Mouse (Mus musculus) retina, postnatal 7 days (tissue): Measurements from ENCODE around the gene Snd1.
A peak's percentile ranks its signal among the peaks of the same experiment; 100 is the strongest.

Experiments
- DNase-seq: peaks from one replicate; pipeline ENCODE4 v3.0.0-alpha.2; 2012; ENCODE audit warnings: low read depth, low spot score

Snd1 gene

DNA sequence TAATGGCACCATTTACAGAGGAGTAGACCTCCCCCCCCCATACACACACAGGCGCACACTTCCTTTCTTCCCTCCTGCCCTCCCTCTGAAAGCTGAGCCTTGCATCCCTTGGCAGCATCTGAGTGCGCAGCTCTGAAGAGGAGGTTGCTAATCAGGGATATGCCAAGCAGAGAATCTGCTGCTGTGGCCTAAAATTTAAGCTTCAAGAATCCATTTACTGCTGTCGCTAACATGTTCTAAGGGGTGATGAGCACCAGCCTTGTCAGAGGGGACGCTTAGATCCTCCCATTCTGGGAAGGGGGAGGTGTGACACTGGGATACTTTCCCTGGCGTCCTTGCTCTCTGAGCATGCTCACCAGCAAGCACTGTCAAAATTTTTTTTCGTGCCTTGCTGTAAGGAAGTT, 67.4 kb downstream of the Snd1 start:
- DNase-seq: no peak

GRCm38 (mm10) chr6:28546943-28547342, 72.0 kb downstream of the Snd1 start:
- no peak for DNase-seq

DNA sequence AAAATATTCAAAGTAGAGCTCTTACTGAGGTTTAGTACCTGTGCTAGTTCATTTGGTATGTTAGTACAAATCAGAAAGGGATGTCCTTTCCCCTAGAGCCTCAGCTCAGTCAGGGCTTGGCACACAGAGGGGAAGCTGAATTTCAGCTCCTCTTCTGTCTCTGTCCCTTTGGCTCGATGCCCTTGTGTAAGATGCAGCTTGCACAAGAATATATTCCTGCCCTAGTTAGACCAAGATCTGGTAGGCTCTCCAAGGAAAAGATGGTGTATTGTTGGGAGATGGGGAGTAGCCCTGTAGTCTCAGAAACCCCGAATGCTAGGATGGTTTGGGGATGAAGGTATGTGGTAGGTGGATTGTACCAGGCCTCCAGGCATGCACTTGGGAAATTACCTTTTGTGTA, 74.4 kb downstream of the Snd1 start:
- DNase-seq: no peak

- DNase-seq: no peak
Observed at GRCm38 (mm10) chr6:28550255-28551004, 75.5 kb downstream of the Snd1 start.

DNA sequence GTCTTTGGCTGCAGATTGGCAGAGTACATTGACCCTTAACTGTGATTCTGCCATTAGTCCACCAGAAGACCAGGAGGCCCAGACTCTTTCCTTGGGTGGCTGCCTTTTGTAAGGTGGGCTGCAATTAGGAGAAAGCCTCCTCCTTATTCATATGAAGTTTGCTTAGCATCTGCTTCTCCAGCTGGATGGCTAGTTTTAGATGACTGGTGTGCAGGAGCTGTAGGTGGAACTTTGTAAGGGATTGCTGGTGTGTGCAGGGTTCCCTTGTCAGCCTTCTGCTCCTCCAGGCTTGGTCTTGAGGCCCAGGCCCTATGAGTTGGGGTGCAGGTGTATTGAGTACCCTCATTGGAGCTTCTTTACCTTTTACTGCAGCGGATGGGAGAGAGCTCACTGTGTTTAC, 79.5 kb downstream of the Snd1 start:
- DNase-seq: no peak

DNA sequence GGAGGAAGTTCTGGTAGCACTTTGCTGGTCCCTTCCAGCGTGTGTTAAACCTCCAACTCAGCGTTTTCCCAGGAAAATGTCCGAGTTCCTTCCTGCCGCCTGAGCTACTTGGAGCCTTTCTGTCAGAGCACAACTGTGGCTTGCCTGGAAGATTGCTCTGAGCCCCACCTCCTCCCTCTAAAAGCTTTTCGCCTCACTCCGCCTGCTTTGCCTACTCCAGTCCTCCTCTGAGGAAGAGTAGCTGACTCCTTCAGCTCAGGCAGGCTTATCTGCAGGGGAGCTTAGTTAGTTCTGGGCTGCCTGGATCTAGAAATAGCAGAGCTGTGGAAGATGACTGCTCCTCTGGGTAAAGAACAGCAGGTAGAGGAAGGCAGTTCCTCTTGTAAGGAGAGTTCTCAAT, 80.1 kb downstream of the Snd1 start:
- DNase-seq: no peak

DNA sequence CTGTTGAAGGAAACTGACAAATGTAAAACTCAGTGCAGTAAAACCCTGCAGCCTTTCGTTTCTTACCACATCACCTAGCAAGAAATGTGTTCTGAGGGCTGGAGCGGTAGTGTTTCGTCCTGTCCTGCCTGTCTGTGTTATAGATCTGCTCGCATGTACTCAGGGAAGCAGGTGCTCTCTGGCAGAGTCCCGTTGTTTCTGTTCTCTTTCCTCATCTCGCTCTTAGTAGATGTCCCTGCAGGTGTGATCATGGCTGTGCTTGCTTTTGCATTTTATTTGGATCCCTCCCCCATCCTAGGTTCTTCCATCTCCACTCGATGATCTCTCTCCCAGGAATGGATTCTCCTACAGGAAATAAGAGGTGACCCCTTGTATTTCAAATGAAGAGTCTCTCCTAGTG, 80.5 kb downstream of the Snd1 start:
- no peak for DNase-seq

- no peak for DNase-seq
Observed at GRCm38 (mm10) chr6:28557728-28558127, 82.8 kb downstream of the Snd1 start.

DNA sequence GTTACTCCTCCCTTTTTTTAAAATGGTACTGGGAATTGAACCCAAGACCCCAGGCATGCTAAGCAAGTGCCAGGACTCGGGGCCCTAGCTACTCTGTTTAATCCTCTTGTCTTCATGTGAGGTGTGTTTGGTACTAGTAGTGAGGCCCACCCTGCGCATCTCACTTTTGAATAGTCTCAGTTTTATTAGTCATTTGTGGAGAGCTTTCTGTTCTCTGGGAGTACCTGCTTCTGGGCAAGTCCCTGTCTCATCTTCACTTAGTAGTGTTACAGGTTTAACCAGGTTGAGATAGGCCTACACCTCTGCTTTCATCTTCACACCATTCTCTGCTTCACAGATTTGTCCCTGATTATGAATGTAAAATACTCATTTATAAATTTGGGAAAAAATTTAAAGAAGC, 84.5 kb downstream of the Snd1 start:
- DNase-seq: no peak

DNA sequence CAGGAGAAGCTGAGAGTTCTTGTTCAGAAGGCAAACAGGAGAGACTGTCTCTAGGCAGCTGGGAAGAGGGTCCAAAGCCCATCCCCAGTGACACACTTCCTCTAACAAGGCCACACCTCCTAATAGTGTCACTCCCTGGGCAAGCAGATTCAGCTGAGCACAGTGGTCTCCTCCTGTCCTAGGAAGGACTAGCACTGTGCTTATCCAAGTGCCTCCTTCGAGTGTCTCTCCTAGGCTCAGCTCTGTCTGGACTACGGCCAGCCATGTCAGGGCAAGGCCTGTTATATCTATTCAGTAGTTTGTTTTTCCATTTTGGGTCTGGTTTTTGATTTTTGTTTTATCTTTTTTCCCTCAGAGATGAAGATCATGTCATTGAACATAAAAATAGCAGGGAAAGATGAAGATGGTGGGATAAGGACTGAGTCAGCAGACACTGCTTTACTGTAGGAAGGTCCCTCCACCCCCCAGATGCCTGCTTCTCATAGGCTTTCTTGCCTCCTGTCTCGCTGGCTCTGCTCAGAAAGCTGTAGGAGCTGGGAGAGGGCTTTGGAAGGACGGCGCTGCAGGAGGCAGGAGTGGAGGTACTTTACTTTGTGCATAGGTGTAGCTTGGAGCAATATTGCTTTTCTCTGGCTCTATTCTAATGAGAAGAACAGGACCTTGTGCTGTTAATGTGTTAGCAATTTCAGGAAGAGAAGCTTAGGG, 86.5 kb downstream of the Snd1 start:
- no peak for DNase-seq

DNA sequence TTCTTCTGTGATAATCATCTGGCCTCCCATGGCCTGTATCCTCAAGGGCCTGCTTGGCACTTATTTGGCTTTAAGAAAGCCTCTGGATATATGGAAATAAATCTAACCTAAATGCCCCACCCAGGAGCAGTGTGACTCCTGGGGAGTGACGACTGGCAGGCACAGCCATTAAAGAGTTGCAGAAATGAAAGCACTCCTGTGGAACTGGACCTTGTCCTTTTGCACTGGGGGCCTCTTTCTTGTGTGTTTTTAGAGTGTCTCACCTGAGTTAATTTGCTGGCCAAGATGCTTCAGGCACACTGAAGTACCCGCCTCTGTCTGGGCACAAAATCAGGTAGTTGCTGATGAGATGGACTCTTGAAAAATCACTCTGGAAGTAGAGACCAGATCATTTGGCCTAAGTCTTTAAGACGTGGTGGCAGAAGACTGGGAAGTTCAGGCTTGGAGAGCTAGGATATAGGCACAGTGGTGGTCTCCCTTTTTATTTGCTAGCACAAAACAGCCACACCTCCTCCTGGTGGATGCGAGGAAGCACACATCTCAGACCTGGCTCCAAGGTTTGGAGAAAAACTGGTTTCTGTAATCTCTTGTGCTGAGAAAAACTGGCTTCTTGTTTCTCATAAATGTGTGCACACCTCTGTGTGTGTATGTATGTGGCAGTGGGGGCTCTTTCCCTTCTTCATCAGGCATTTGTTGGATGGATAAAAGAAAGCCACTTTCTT, 87.5 kb downstream of the Snd1 start:
- DNase-seq: no peak

DNA sequence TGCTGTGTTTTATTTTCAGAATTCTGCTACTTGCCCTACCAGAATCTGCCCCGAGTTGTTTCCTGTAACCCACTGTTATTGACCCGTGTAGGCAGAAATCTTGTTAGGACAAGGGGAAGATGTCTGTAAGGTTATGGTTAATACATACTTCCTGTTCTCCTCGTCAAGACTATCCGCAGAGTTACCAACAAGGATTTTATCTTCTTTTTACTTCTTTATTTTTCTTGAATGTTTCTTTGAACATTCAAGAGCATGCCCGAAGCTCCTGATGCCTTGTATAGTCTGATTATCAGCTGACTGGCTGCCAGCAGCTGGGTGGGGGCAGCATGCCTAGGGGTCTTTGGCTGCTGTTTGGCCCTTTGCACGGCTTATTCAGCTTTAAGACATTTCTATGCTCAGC, 93.0 kb downstream of the Snd1 start:
- no peak for DNase-seq

GRCm38 (mm10) chr6:28571946-28572345, 97.0 kb downstream of the Snd1 start:
- DNase-seq: no peak

DNA sequence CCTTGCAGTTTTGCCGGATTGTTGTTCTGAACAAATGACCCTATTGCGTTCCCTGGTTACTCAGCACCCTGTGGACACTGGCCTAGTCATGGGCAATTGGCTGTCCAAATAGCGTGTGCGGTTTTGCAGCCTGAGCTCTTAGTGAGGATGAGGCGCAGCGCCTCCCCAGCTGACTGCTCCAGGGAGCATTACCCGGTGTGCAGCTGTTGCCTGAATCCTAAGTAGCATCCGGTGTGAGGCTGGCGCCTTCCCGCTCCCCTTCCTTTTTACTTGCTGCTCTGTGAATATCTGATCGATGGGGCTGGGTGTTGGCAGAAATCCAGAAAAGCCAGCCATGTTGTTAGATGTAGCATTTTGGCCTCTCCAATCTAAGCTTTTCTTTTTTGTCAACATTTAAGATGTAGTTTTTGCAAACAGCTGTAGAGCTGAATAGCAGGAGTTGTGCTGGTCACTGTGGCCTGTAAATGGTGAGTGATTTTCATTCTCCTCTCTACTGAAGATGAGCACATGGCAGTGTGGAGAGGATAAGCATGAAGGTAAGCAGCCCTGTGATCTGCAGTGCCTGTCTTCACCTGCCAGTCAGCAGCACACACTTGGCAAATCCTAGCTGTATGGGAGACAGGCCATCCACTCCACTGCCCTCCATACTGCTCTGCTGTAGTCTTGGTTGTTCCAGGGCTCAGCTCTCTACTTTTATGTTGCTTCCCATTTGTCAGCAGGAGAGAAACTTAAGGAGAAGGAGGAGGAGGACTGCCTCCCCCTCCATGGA, 98.2 kb downstream of the Snd1 start:
- peak; percentile 14 for DNase-seq

DNA sequence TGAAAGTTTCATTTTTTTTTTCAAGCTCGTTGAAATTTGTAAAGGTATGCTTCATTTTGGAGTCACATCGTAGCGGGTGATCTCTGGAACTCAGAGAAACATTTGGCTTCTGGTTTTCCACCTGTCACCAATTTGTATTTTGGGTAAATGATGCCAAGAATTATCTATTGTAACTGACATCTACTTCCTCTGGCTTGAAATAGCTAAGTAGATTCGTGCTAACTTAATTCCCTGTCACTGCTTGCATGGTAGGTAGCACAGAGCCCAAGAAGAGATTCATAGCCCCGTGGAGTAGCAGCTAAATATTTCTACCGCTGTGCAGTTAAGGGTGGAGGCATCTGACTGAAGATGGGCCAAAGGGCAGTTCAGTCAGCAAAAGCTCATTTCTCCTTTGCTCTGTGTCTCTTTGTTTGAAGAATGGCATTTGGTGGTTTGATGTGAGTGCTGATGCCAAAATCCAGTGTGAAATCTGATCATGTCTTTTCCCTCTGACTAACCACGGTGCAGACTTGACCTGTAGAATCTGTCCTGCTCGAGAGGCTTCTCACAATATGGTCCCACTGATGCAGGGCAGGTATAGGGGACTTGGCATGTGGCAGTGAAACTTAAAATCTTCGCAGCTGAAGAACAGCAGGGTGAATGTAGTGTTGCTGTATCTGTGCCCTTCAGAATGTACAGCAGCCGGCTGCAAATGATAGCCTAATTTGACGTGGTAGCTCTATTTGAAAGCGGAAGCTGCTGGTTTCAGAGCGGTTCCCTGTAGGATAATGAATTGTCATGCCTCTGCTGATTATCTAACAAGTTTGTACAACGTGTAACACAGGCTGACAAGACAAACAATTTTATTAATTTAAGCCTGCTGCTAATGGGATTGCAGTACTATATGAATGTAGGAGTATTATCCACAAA, 101.7 kb downstream of the Snd1 start:
- no peak for DNase-seq

GRCm38 (mm10) chr6:28582847-28583246, 107.9 kb downstream of the Snd1 start:
- DNase-seq: no peak

- DNase-seq: no peak
Observed at GRCm38 (mm10) chr6:28583399-28583798, 108.5 kb downstream of the Snd1 start.

GRCm38 (mm10) chr6:28586806-28587205, 111.9 kb downstream of the Snd1 start:
- no peak for DNase-seq

GRCm38 (mm10) chr6:28588494-28589171, 113.7 kb downstream of the Snd1 start:
- DNase-seq: no peak

DNA sequence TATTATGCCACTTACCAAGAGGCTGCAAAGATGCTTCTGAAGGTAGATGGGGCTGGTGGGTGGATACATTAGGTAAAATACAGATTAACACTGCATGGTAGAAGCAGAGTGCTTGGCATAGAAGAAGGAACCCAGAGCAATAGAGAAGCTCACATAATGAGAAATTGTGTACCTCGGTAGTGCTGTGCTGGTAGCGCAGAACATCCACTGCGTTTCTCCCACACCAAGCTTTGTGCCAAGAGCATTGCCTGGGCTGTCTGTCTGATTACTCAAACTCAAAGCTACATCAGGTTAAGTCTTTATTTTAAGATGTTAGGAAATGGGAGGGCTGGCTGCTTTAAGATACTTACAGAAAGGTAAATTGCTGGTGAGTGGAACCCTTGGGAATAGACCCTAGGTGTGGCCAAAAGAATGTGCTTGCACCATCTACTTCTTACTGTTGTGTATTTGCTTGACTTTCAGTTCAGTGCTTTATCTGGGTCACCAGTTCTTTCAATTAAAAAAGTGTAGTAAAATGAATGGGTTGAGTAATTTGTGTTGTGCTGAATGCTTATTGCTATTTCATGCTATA, 117.5 kb downstream of the Snd1 start:
- DNase-seq: no peak
